Mouse (Mus musculus) erythroid progenitor cell, adult 5-6 weeks (primary cell): Measurements from ENCODE around the gene Gramd1c. TPM values are rescaled to one million over a fixed set of nuclear protein-coding genes. Genes with fewer than 3 reads are reported as not detected.

Experiments
- ATAC-seq: replicated peaks from 2 replicates; pipeline ENCODE4 v1.8.0; 2016; ENCODE audit warnings: moderate number of reproducible peaks, mild to moderate bottlenecking, moderate TSS enrichment, inconsistent platforms; ENCODE audit not compliant: poor library complexity, low FRiP score, severe bottlenecking
- total RNA-seq, 2 experiments: library from RNA; stranded (forward) in 1 of 2; stranded (reverse) in 1 of 2; fragments of 150-400 nt in 1 of 2; fragments of 186-747, 209-891 nt in 1 of 2; gene quantifications; 2 replicates each; pipeline versions ENCODE4 v1.2.3 to v1.2.4; 2015 to 2017; ENCODE audit warnings: low replicate concordance in 2 of 2

Gramd1c gene
- total RNA-seq (2015; ENCODE audit: low replicate concordance) (0.84 and 2.5 TPM in 2 replicates), total RNA-seq (2017; ENCODE audit: low replicate concordance) (1.2 and 2.1 TPM in 2 replicates)

DNA sequence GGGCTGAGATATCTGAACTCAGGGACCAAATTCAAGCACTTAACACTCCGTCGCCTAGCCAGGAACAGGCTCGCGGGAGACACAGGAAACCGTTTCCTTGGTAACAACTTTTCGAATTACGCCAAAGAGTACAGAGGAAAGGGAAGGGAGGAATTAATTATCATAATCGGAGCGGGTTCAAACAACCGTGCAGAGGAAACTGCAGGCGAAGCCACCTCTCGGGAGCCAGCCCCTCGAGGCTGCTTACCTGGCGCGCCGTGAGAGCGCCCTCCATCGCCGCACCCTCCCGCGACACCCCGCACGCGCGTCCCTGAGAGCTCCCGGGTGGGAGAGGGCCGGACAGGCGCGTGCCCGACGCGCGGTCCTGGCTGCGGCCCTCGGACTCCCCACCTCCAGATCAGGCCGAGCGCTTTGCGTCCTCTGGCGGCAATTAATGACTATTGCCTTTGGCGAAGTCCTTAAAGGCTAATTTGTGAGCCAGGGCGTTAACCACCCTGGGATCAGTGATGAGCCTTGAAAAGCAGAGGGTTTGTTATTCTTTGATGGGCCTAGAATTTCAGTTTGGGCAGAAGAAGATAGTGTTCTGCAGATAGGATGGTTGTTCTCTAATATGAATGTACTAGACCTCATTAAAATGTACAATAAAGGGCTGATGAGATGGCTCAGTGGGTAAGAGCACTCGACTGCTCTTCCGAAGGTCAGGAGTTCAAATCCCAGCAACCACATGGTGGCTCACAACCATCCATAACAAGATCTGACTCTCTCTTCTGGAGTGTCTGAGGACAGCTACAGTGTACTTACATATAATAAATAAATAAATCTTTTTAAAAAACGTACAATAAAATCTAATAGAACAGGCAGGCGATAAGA is at the start of gene Gramd1c:
Gramd1c (minus strand) TSS at position 321 of the 870 bp plus-strand sequence.
- ATAC-seq, result 0 out of 2 replicates have a peak, but pooled peaks have one; percentile 45

DNA sequence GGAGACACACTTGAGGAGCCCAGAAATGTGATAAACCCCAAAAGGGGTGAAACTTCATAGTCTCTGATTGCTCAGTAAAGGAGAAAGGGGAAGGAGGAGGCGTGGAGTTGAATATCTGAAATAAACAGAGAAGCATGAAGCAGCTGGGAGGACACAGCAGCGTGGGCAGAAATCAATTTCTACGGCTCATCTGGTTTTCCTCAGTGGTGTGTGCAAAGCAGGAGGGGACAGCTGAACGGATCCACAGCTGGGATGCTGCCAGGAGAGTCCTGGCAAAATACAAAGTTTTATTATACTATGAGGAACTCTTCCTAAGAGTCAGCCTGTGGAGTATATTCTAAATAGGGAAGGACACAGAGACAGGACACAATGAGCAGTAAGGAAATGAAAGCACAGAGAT is 45.9 kb upstream of the Gramd1c start:
- no peak for ATAC-seq

DNA sequence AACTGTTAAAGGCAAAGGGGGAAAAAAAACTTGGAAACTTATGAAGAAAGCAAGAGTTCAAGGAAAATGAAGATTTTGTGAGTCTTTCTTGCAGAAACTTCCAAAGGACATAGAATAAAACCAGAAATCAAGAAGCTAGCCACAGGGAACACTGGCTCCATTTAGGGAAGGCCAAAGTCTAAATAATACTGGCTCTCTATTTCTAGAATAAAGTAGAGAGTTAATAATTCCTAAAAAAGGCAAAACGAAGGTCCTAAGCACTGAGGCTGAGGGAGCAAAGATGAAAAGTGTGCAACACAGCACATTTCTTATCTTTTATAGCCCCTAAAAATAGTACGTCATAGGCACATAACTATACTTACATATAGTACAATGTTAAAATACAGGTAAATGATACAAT is 42.1 kb upstream of the Gramd1c start:
- ATAC-seq, result no peak

DNA sequence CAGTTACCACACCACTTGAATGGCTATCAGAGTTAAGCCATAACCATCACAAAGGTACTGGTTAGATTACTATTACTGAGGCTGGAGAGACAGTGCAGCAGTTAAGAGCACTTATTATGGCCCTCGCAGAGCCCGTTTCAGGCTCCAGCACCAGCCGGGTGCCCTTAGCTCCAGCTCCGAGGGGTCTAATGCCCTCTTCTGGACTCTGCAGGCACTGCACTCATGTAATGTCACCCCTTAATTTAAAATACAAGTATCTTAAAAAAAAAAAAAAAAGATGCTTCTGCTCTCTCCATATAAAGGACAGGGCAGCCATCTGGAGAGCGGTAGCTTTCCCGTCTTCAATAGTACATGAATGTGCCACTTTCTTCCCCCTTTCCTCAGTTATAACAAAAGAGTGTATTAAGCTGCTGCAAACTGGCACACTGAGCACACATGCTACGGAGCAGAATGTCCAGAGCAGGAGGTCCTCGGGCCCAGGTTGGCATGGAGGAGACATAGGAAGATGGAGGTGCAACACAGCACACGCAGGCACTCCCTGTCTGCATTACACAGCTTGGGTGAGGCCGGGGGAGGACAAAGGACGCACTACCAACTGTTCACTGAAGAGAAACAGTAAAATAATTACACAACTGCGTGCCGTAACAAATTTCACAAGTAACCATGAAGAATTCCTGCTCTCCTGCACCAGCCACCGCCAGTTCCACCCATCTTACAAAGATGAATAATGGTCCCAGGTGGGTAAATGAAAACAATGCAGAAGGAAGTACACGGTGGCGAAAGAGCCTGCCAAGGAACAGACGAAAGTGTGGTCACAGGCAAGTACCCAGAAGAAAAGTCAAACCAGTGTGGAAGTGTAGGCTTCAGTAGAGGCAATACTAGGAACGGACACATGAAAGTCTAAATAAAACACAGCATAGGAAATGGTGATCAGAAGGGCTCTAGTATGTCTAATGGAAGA is 40.9 kb upstream of the Gramd1c start:
- peak; percentile 42; the same call in 1 of the 2 replicates for ATAC-seq

DNA sequence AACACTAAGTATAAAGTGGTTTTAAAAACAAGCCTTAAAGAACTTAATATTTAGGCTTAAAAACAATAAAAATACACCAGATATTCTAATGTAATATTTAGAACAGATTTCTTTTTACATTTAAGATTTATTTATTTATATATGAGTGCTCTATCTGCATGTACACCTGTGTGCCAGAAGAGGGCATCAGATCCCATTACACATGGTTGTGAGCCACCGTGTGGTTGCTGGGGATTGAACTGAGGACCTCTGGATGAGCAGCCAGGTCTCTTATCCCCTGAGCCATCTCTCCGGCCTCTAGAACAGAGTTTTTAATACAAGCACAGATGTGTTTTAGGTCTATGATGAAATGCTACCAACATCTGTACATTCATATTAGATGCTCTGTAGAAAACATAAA is 39.8 kb upstream of the Gramd1c start:
- ATAC-seq, result no peak

DNA sequence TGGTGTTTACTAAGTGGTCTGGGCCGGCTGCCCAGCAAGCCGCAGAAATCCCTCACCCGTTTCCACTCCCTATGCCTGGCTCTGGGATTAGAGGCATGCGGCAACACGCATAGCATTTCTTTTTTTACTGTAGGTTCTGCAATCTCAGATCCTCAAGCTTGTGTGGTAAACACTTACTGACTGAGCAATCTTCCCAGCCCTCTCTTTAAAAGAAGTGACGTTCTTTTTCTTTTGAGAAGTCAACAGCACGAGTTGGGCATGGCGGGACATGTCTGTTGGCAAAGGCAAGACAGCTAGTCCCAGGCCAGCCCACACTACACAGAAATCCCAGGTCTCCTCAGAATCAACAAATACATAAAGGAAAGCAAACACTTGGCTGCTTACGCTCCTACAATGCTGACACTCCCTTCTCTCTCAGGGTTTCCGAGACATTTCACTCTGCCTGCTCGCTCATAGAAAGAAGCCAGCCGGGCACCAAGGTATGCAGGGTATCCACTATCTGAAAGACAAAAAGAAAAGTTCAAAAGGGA is 38.1 kb upstream of the Gramd1c start:
- ATAC-seq, result no peak

DNA sequence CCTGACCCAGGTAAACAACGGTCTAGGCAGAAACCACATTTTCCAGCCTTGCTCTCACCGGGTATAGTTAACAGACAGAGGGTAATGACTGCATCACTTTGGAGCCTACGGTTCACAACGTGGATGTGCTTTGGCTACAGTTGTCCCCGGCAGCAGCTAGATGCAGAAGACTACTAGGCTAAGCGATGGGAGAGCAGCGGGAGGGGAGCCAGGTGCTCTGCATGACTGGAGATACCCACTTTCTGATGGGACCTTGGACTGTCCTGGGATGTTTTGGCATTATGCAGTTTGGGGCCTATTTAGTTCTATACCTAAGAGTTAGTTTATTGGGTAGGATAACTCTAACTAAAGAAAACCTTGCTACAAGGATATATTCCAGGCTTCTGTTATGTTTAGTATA is 36.2 kb upstream of the Gramd1c start:
- ATAC-seq, result no peak

DNA sequence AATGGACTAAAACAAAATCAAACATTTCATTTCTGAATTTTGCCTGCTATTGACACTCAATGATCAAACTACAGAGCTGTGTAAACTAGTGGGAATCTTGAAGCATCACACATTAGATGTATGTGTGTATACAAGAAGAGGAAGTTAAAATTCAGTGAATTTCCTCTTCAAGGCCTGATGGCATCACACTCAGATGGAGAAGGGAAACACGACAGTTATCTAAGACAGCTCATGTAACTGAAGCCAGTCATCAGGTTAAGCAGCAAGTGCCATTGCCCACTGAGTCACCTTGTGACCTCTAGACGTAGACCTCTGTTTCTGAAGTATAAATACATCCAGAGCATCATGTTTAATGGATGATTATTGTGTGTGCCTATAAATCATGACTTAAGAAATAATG is 24.5 kb upstream of the Gramd1c start:
- no peak for ATAC-seq

DNA sequence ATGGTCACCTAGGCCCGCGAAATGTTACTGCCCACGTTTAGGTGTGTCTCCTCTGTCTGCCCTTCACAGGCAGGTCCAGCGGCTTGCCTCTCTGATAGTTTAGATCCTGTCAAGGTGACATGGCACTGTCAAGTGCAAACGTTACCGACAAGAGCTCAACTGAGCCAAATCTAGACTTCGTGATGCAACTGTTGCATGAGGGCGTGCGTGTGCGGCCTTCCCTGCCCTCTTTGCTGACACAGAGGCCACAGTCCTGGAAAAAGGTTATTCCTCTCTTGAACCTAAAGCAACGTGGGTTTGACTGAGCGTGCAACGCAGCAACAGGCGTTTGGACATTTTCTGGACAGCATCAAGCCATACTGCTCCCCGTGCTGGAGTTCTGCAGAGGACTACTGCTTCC is 1.8 kb downstream of the Gramd1c start:
- ATAC-seq, result no peak

DNA sequence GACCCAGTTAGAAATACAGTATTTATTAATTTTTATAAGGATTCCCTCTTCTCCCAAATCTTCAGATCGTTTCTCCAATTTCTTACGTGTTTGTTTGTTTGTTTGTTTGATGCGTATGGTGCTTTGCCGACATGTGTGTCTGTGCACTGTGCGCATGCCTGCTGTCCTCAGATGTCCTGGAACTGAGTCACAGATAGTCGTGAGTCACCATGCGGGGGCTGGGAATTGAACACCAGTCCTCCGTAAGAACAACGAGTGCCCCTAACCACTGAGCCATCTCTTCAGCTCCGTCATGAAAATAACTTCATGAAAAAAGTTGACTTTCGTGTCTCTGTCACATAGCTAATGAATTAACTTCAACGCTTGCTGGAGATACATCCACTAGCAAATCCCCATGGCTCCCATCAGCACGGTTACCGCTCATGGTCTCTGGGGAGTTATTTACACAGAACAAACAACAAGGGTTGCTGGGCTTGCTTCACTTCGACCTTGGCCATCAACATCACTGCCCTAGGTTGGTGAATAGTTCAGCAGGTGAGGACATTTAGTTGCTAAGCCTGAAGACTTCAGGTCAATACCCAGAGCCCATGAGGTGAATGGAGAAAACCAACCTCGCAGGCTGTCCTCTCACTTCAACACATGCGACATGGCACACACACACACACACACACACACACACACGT is 2.4 kb downstream of the Gramd1c start:
- ATAC-seq, result no peak

DNA sequence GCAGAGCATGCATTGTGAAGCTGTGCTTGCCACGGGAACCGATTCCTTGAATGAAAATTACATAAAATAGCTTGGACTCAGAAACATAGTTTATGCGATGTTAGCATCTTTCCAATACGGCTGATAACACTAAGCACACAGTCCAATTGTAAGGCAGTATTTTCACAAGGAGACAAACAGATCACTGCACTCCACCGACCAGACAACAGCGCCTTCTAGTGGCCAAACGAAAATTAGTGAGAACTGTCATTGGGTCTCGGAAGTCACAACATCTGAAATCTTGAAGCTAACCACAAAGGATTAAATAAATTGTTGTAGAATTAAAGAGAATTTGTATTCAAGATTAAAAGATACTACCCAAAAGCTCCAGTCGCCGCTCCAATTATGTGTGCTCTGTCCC is 4.4 kb downstream of the Gramd1c start:
- ATAC-seq, result no peak

DNA sequence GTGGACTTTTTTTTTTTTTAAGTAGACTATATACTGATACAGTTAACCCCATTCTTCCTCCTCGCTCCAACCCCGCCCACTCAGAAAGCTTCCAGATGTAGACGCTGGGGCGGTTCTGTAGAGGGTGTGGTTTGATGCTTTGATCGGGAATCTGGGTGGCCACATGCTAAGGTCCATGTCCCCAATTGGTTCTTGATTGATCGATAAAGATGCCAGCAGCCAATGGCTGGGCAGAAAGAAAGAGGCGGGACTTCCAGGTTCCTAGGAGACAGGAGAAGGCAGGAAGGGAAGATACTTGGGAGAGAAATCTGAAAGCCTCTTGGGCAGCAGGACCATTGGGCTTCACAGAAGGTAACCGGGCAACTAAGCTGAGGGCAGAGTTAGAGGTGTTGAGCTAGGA is 7.4 kb downstream of the Gramd1c start:
- no peak for ATAC-seq

DNA sequence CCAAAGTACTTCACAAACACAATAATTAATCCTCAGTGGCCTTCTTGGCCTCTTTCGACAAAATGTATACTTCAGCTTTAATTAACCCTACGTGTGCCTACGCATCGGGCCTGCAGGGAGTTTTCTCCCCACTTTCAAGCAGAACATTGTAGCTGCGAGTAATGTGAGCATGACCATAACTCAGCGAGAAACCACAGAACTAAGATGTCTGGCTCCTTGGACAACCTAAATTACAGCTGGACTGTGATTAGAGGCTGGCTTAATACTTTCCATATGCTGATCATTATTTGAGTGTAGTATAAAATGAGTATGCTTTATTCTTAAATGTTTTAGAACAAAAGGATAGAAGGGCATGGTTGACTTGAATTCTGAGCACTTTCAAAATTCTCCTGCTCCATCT is 9.9 kb downstream of the Gramd1c start:
- ATAC-seq, result no peak

DNA sequence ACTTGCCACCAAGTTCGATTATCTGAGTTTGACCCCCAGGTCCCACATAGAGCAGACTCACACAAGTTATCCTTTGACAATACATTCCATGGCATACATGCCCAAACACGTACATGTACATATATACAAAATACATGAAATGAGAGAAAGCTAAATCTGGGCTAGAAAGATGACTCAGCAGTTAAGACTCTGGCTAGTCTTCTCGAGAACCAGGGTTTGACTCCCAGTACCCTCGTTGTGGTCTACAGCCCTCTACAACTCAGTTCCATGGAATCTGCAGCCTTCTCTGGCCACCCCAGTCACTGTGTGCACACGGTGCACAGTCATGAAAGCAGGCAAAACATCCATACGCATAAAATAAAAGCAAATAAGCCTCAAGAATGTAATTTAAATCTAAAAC is 10.8 kb downstream of the Gramd1c start:
- no peak for ATAC-seq

DNA sequence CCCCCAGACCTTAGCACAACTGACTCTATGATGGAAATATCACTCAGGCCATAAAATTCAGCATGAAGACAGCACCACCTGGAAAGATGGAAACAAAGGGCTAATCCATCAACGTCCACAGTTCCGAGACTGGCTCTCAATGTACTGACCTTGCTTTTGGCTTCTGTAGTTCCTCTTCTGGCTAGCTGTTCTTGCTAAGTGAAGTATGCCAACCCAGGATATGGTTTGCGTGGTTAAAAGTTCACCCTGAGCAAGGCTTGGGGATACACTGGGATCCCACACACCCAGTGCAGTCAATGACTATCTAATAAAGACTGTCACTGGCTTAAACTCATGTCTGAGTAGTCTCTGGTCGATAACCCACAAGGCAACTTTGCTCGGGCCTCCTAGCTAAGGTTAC is 13.0 kb downstream of the Gramd1c start:
- no peak for ATAC-seq

DNA sequence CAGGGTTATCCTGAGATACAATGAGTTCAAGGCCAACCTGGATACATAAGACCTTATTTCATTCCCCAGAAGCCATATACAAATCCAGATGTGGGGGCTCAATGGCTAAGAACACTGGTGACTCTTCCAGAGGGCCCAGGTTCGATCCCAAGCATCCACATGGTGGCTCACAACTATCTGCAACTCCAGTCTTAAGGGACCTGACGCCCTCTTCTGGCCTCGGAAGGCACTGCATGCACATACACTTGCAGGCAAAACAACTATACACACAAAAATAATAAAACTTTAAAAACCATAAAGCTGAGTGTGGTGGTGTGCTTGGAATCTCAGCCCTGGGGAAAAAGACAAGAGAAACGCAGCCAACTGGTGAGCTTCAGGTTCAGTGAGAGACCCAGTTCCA is 24.0 kb downstream of the Gramd1c start:
- no peak for ATAC-seq

DNA sequence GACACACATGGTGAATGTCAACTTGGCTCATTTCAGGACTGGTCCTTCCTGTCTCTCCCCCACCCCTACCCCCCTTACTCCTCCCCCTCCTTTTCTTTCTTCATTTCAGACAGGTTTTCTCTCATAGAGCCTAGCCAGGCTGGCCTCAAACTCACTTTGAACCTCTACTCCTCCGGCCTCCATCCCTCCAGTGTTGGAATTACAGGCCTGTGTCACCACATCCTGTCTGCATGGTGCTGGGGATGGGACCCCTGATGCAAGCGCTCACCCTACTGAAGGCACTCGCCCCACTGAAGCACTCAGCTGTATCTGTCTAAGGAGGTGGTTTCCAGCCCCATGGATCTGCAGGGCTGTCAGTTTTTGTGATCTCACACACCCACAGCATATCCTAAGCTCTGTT is 27.9 kb downstream of the Gramd1c start:
- no peak for ATAC-seq

DNA sequence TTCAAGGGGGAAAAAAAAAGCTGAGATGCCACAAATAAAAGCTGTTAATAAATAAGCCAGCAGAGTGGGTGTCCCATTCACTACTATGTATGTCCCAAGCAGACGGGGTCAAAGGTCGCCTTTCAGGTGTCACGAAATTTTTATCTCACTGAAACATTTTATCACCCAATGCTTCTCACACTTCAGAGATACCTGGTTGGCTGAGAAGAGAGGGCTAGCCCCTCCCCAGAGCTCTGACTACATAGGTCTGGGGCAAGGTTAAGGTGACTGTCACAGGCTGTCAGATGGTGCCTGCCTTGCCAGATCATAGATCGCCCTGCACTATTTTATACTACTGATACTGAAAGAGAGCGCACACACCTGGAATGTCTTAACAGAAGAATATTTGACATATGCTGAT is 29.8 kb downstream of the Gramd1c start:
- ATAC-seq, result no peak

DNA sequence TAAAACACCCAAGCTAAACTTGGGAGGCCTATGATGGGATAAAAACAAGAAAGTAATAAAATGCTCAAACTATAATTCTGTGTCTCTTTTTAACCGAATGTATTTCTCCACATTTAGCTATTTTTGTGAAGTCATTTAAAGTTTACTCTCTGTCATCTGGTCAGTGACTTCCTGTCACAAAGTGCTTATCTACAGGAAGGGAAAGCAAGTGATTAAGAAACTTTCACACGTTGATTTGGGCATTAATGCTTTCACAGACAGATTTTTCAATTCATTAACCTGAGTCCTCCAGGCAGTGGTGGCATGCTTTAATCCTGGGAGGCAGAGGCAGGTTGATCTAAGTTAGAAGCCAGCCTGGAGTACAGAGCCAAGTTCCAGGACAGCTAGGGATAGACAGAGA is 33.9 kb downstream of the Gramd1c start:
- no peak for ATAC-seq

DNA sequence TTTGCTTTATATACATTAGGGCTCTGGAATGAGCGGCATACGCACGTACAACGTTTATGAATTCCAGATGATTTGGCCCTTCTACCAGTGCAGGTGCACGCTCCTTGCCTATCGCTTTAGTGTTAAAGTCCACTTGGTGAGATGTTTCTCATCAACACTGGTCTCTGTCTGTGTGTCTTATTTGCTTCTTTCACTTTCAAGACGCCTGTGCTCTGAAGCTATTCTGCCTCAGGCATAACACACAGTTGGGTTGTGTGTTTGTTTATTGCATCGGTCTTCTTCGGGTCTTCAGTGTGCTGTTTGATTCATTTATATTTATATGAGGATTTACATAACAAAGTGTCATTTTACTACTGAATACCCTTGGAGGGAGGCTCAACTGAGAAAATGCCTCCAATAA is 36.3 kb downstream of the Gramd1c start:
- no peak for ATAC-seq
